24 mouse cellular contexts compared by ENCODE assay signal in the genomic region with DNA sequence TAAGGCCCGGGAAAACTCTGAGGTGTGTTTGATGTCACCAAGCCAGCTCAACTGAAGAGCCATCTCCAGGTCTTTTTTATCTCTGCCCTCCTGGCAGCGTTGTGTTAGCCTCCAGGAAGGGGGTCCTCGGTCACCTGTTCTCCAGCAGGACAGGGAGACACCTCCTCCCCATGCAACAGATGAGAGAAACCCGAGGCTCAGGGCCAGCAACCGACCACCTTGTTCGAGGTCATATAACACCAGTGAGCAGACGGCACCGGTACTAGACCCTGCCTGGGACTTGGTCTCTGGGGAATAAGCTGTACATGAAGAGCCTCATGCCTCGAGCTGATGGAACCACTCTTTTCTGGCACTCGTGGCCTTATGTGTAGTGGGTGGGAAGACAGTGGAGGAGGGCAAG.
"Had no signal": no experiment of that assay in that cellular context is flagged by ENCODE, and none has a peak within 500 bp of the region (broad histone marks: within the 10 kb centered on the region; RNA-seq: fewer than 3 reads in every experiment).

No protein-coding gene starts in this region.

- H3K4me3 ChIP-seq: heart, embryonic 10.5 days; heart, embryonic 12.5 days; hindbrain, embryonic 13.5 days; hindbrain, embryonic 15.5 days; kidney, embryonic 15.5 days; limb, embryonic 13.5 days; limb, embryonic 15.5 days; liver, embryonic 12.5 days had no signal

- H3K27ac ChIP-seq: heart, embryonic 10.5 days; hindbrain, embryonic 13.5 days; hindbrain, embryonic 15.5 days; hindbrain, postnatal 0 days; kidney, embryonic 15.5 days; kidney, postnatal 0 days; limb, embryonic 13.5 days; limb, embryonic 15.5 days; liver, embryonic 12.5 days; liver, embryonic 14.5 days had no signal

- DNase-seq: gastrocnemius, postnatal 14 days; gastrocnemius, postnatal 36 days; heart, adult 18-20 months; heart, postnatal 14 days; heart, postnatal 36 days; kidney, adult 11 months; kidney, adult 2 months; kidney, adult 9 months; kidney, postnatal 14 days; kidney, postnatal 36 days; layer of hippocampus, postnatal 36 days; left cerebral cortex, postnatal 4 days; lung, adult 18-20 months had no signal
